Mouse (Mus musculus) neural tube, embryonic 14.5 days (tissue): Measurements from ENCODE around the gene Ext2. TPM values are rescaled to one million over a fixed set of nuclear protein-coding genes. Genes with fewer than 3 reads are reported as not detected.

ENCODE experiments used
- ATAC-seq: fragments of 200-750 bp; cut with Nextera tagmentation; 2 replicates; pipeline ENCODE4 v1.8.0; 2017; ENCODE audit warnings: low read depth, mild to moderate bottlenecking, moderate TSS enrichment, moderate library complexity
- H3K27ac ChIP-seq: fragments of 300-500 bp; sonication (generic); 2 replicates; pipeline ENCODE4 v1.5.1; 2014; ENCODE audit warnings: low read depth, mild to moderate bottlenecking, control low read depth, low read length, moderate library complexity, mixed read lengths
- H3K27me3 ChIP-seq: fragments of 300-500 bp; sonication (generic); 2 replicates; pipeline ENCODE4 v1.6.1; 2014; ENCODE audit warnings: low read length; ENCODE audit not compliant: control insufficient read depth, insufficient read depth
- H3K36me3 ChIP-seq: fragments of 300-500 bp; sonication (generic); 2 replicates; pipeline ENCODE4 v1.6.1; 2014; ENCODE audit warnings: low read length, mixed read lengths; ENCODE audit not compliant: control insufficient read depth, insufficient read depth
- H3K4me1 ChIP-seq: fragments of 300-500 bp; sonication (generic); 2 replicates; pipeline ENCODE4 v1.6.1; 2014; ENCODE audit warnings: low read length; ENCODE audit not compliant: control insufficient read depth, insufficient read depth
- H3K4me2 ChIP-seq: fragments of 300-500 bp; sonication (generic); 2 replicates; pipeline ENCODE4 v1.6.1; 2014; ENCODE audit warnings: mild to moderate bottlenecking, low read depth, low read length, control low read depth
- H3K4me3 ChIP-seq: fragments of 300-500 bp; sonication (generic); 2 replicates; pipeline ENCODE4 v1.5.1; 2014; ENCODE audit warnings: low read depth, low read length, control low read depth, mixed read lengths
- H3K9ac ChIP-seq: fragments of 300-500 bp; sonication (generic); replicated peaks from 2 replicates; pipeline ENCODE4 v1.6.1; 2014; ENCODE audit warnings: low read depth, mild to moderate bottlenecking, control low read depth, low read length, mixed read lengths
- H3K9me3 ChIP-seq: fragments of 300-500 bp; sonication (generic); 2 replicates; pipeline ENCODE4 v1.6.1; 2016; ENCODE audit warnings: low read length; ENCODE audit not compliant: control insufficient read depth
- WGBS: fragments of 180-500 bp; shearing (Covaris S2); extraction: QIAGEN DNeasy Blood & Tissue Kit; methylation state at CpG from one replicate; pipeline ENCODE4 v1.1.7; 2014; 5-methylcytosine and 5-hydroxymethylcytosine counted together
- polyA plus RNA-seq: library from polyadenylated mRNA; unstranded; fragments of >200 nt; fragmentation: Nextera tagmentation; extraction: Ambion mirVana; gene quantifications from 2 replicates; pipeline ENCODE4 v1.2.1, GENCODE M21; 2014

The Ext2 gene
- polyA plus RNA-seq, 1 experiment from 2014 or later = 64.9 TPM

GRCm38 (mm10) chr2:93775431-93775830, 46.9 kb downstream of the Ext2 start:
- Histone ChIP-seq H3K4me2 (no peak overlapping the region), H3K4me1 (peaks cover 11% of the 10 kb centered on the region), H3K36me3 (no peaks in the 10 kb centered on the region), H3K4me3 (no peak overlapping the region), H3K9ac (no peak overlapping the region), H3K9me3 (no peaks in the 10 kb centered on the region), H3K27ac (no peak overlapping the region), H3K27me3 (no peaks in the 10 kb centered on the region)
- WGBS = 58% methylated on average over 4 of the region's 4 CpGs
- ATAC-seq = no peak

GRCm38 (mm10) chr2:93774946-93775345, 47.4 kb downstream of the Ext2 start:
- Histone ChIP-seq H3K4me3 (no peak overlapping the region), H3K9ac (no peak overlapping the region), H3K27me3 (no peaks in the 10 kb centered on the region), H3K36me3 (no peaks in the 10 kb centered on the region), H3K4me2 (no peak overlapping the region), H3K9me3 (no peaks in the 10 kb centered on the region), H3K27ac (no peak overlapping the region), H3K4me1 (peaks cover 9% of the 10 kb centered on the region)
- 81% methylated on average over 5 of the region's 5 CpGs for WGBS
- no peak for ATAC-seq

GRCm38 (mm10) chr2:93772765-93773085, 49.6 kb downstream of the Ext2 start:
- H3K9ac ChIP-seq = no peak overlapping the region
- no peaks in the 10 kb centered on the region for H3K27me3 ChIP-seq

GRCm38 (mm10) chr2:93772054-93772764, 50.2 kb downstream of the Ext2 start:
- no peak overlapping the region for H3K27ac ChIP-seq
- H3K4me3 ChIP-seq = no peak overlapping the region
- no peak overlapping the region for H3K9ac ChIP-seq
- H3K27me3 ChIP-seq = no peaks in the 10 kb centered on the region
- no peak; the same call in 1 of the 2 replicates for ATAC-seq
- WGBS = 45% methylated on average over 16 of the region's 16 CpGs
- no peaks in the 10 kb centered on the region for H3K9me3 ChIP-seq
- H3K36me3 ChIP-seq = no peaks in the 10 kb centered on the region
- no peak overlapping the region for H3K4me2 ChIP-seq
- no peaks in the 10 kb centered on the region; the same call in 1 of the 2 replicates for H3K4me1 ChIP-seq

More at GRCm38 (mm10) chr2:93772765-93773085, 49.6 kb downstream of the Ext2 start:
- no peaks in the 10 kb centered on the region for H3K36me3 ChIP-seq
- H3K4me3 ChIP-seq = no peak overlapping the region
- no peak for ATAC-seq
- no peak overlapping the region for H3K4me2 ChIP-seq
- H3K27ac ChIP-seq = no peak overlapping the region
- H3K9me3 ChIP-seq = no peaks in the 10 kb centered on the region
- H3K4me1 ChIP-seq = no peaks in the 10 kb centered on the region; the same call in 1 of the 2 replicates
- WGBS = 38% methylated on average over 4 of the region's 4 CpGs

- ATAC-seq = no peak
- Histone ChIP-seq H3K36me3 (no peaks in the 10 kb centered on the region), H3K27ac (no peak overlapping the region), H3K4me3 (no peak overlapping the region), H3K4me2 (no peak overlapping the region), H3K4me1 (no peaks in the 10 kb centered on the region; the same call in 1 of the 2 replicates), H3K9me3 (no peaks in the 10 kb centered on the region), H3K9ac (no peak overlapping the region), H3K27me3 (no peaks in the 10 kb centered on the region)
- 76% methylated on average over 4 of the region's 4 CpGs for WGBS
These were observed 51.5 kb downstream of the Ext2 start for GRCm38 (mm10) chr2:93770895-93771294.

GRCm38 (mm10) chr2:93769875-93770274, 52.5 kb downstream of the Ext2 start:
- H3K9me3 ChIP-seq = no peaks in the 10 kb centered on the region
- no peak for ATAC-seq
- H3K4me2 ChIP-seq = no peak overlapping the region
- no peak overlapping the region for H3K9ac ChIP-seq
- H3K27ac ChIP-seq = no peak overlapping the region
- WGBS = 89% methylated on average over 6 of the region's 6 CpGs
- no peak overlapping the region for H3K4me3 ChIP-seq
- no peaks in the 10 kb centered on the region; the same call in 1 of the 2 replicates for H3K4me1 ChIP-seq
- no peaks in the 10 kb centered on the region for H3K36me3 ChIP-seq
- no peaks in the 10 kb centered on the region for H3K27me3 ChIP-seq

GRCm38 (mm10) chr2:93765721-93766120, 56.6 kb downstream of the Ext2 start:
- no peaks in the 10 kb centered on the region for H3K4me1 ChIP-seq
- H3K4me2 ChIP-seq = no peak overlapping the region
- no peak overlapping the region for H3K27ac ChIP-seq
- H3K4me3 ChIP-seq = no peak overlapping the region
- H3K9me3 ChIP-seq = no peaks in the 10 kb centered on the region
- no peak for ATAC-seq
- H3K27me3 ChIP-seq = no peaks in the 10 kb centered on the region
- no peak overlapping the region for H3K9ac ChIP-seq
- H3K36me3 ChIP-seq = peaks cover 5% of the 10 kb centered on the region; the same call in 1 of the 2 replicates
- WGBS = 91% methylated on average over 5 of the region's 5 CpGs

GRCm38 (mm10) chr2:93764211-93764610, 58.2 kb downstream of the Ext2 start:
- H3K36me3 ChIP-seq = peaks cover 5% of the 10 kb centered on the region; the same call in 1 of the 2 replicates
- H3K4me2 ChIP-seq = no peak overlapping the region
- no peak for ATAC-seq
- 89% methylated on average over 3 of the region's 3 CpGs for WGBS
- no peak overlapping the region for H3K27ac ChIP-seq
- H3K4me1 ChIP-seq = no peaks in the 10 kb centered on the region
- H3K4me3 ChIP-seq = no peak overlapping the region
- no peaks in the 10 kb centered on the region for H3K27me3 ChIP-seq
- H3K9ac ChIP-seq = no peak overlapping the region
- H3K9me3 ChIP-seq = no peaks in the 10 kb centered on the region

- H3K9ac ChIP-seq = no peak overlapping the region
- 44% methylated on average over 3 of the region's 3 CpGs for WGBS
- H3K9me3 ChIP-seq = no peaks in the 10 kb centered on the region
- ATAC-seq = no peak
- peaks cover 5% of the 10 kb centered on the region; the same call in 1 of the 2 replicates for H3K36me3 ChIP-seq
- no peak overlapping the region for H3K27ac ChIP-seq
- H3K4me3 ChIP-seq = no peak overlapping the region
- H3K27me3 ChIP-seq = no peaks in the 10 kb centered on the region
- no peaks in the 10 kb centered on the region for H3K4me1 ChIP-seq
- no peak overlapping the region for H3K4me2 ChIP-seq
These were observed 62.0 kb downstream of the Ext2 start for GRCm38 (mm10) chr2:93760389-93760788.
